Mouse (Mus musculus) cerebellum, adult 2 months (tissue): ENCODE measurements at regions not wholly inside any gene's neighbourhood (a gene's known extent, or its start where the extent isn't known, plus 50 kb on each side); places are given as distances from the start of the nearest gene placed in this dataset.

ENCODE experiments used
- CTCF ChIP-seq: fragments of 200-500 bp; IDR thresholded peaks from 2 replicates; pipeline ENCODE4 v1.5.1; 2011; ENCODE audit warnings: low read depth, mild to moderate bottlenecking, control low read depth, low read length, moderate library complexity, borderline replicate concordance; ENCODE audit not compliant: insufficient read depth
- POLR2A ChIP-seq: fragments of 200-500 bp; IDR thresholded peaks from 2 replicates; pipeline ENCODE4 v1.6.1; 2011; ENCODE audit warnings: low read length, control low read depth, borderline replicate concordance; ENCODE audit not compliant: insufficient read depth

DNA sequence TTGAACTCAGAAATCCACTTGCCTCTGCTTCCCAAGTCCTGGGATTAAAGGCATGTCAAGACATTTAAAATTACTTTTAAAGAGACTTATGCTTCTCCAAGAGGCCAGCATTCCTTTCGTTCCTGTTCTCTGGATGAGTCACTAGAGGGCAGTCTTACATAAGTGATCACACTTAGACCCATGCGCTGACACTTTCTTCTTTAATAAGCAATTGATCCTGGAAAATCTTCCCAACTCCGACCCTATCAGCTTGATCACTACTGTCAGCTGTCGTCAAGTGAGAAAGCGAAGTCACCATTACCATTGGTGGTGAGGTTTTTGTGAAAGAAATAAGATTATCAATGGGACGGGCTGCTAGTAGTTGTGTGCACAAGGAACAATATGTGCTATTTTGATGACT is 65.5 kb upstream of the Fam98a start:
- TF ChIP-seq POLR2A (no peak), CTCF (no peak; the same call in 1 of the 2 replicates)
